Mouse (Mus musculus): ENCODE measurements around the gene Dner. TPM values are rescaled to one million over a fixed set of nuclear protein-coding genes. Genes with fewer than 3 reads are reported as not detected.

Dner gene
- total and polyA plus RNA-seq, 3 experiments: 0.16 TPM; not detected in 2

- Histone ChIP-seq H3K9me3 (replicated peaks) (peaks cover 59% of the 10 kb centered on the region), H3K4me3 (ENCODE audit: low read depth, low read length) (no peak within 1 kb of the TSS), H3K27me3 (ENCODE audit: insufficient read depth, low read length) (no peaks in the 10 kb centered on the region), H3K4me1 (ENCODE audit: insufficient read depth, low read depth, low read length) (no peaks in the 10 kb centered on the region), H3K36me3 (replicated peaks) (no peaks in the 10 kb centered on the region)
- TF ChIP-seq GATA2 (IDR thresholded peaks at IDR 0.05; ENCODE audit: borderline replicate concordance, low read depth, low read length): no peak
- TF ChIP-seq GATA1 (IDR thresholded peaks at IDR 0.05; ENCODE audit: borderline replicate concordance, low read length): no peak
- TF ChIP-seq CTCF (IDR thresholded peaks at IDR 0.05; ENCODE audit: low read depth, low read length): no peak
- TF ChIP-seq POLR2AphosphoS5 (IDR thresholded peaks at IDR 0.05; ENCODE audit: insufficient replicate concordance, low read depth, low read length): no peak
- no peak for TF ChIP-seq TAL1 (conservative IDR thresholded peaks at IDR 0.05; ENCODE audit: low read depth, low read length)
- no peak for DNase-seq (ENCODE audit: low spot score)
- no peak for ATAC-seq (ENCODE audit: extremely low read depth, insufficient number of reproducible peaks, low FRiP score, poor library complexity, severe bottlenecking)
Measured at GRCm38 (mm10) chr1:84363967-84364366, 332.1 kb downstream of the Dner start, which contains the start of gene Pid1. TSS of gene Pid1 (minus strand) at chr1:84364180.

GRCm38 (mm10) chr1:84362709-84363617 is 333.1 kb downstream of the Dner start:
- no peak overlapping the region for H3K4me3 ChIP-seq (ENCODE audit: low read depth, low read length)
- DNase-seq (ENCODE audit: low spot score): no peak
- H3K27me3 ChIP-seq (ENCODE audit: insufficient read depth, low read length): no peaks in the 10 kb centered on the region
- H3K36me3 ChIP-seq (replicated peaks): no peaks in the 10 kb centered on the region
- no peak for TF ChIP-seq CTCF (IDR thresholded peaks at IDR 0.05; ENCODE audit: low read depth, low read length)
- no peak for TF ChIP-seq GATA1 (IDR thresholded peaks at IDR 0.05; ENCODE audit: borderline replicate concordance, low read length)
- TF ChIP-seq POLR2AphosphoS5 (IDR thresholded peaks at IDR 0.05; ENCODE audit: insufficient replicate concordance, low read depth, low read length): no peak
- TF ChIP-seq TAL1 (conservative IDR thresholded peaks at IDR 0.05; ENCODE audit: low read depth, low read length): no peak
- no peak for TF ChIP-seq GATA2 (IDR thresholded peaks at IDR 0.05; ENCODE audit: borderline replicate concordance, low read depth, low read length)
- H3K9me3 ChIP-seq (replicated peaks): peaks cover 61% of the 10 kb centered on the region
- ATAC-seq (ENCODE audit: extremely low read depth, insufficient number of reproducible peaks, low FRiP score, poor library complexity, severe bottlenecking): no peak
- no peaks in the 10 kb centered on the region for H3K4me1 ChIP-seq (ENCODE audit: insufficient read depth, low read depth, low read length)

GRCm38 (mm10) chr1:84362209-84362608 is 333.8 kb downstream of the Dner start:
- DNase-seq (ENCODE audit: low spot score) (no peak), ATAC-seq (ENCODE audit: extremely low read depth, insufficient number of reproducible peaks, low FRiP score, poor library complexity, severe bottlenecking) (no peak)
- Histone ChIP-seq H3K4me3 (ENCODE audit: low read depth, low read length) (no peak overlapping the region), H3K9me3 (replicated peaks) (peaks cover 56% of the 10 kb centered on the region), H3K4me1 (ENCODE audit: insufficient read depth, low read depth, low read length) (no peaks in the 10 kb centered on the region), H3K36me3 (replicated peaks) (no peaks in the 10 kb centered on the region), H3K27me3 (ENCODE audit: insufficient read depth, low read length) (no peaks in the 10 kb centered on the region)
- no peak for TF ChIP-seq GATA1 (IDR thresholded peaks at IDR 0.05; ENCODE audit: borderline replicate concordance, low read length)
- TF ChIP-seq CTCF (IDR thresholded peaks at IDR 0.05; ENCODE audit: low read depth, low read length): no peak
- no peak for TF ChIP-seq GATA2 (IDR thresholded peaks at IDR 0.05; ENCODE audit: borderline replicate concordance, low read depth, low read length)
- TF ChIP-seq POLR2AphosphoS5 (IDR thresholded peaks at IDR 0.05; ENCODE audit: insufficient replicate concordance, low read depth, low read length): no peak
- no peak for TF ChIP-seq TAL1 (conservative IDR thresholded peaks at IDR 0.05; ENCODE audit: low read depth, low read length)

- no peak for TF ChIP-seq CTCF (IDR thresholded peaks at IDR 0.05; ENCODE audit: low read depth, low read length)
- ATAC-seq (ENCODE audit: extremely low read depth, insufficient number of reproducible peaks, low FRiP score, poor library complexity, severe bottlenecking) (no peak), DNase-seq (ENCODE audit: low spot score) (no peak)
- H3K36me3 ChIP-seq (replicated peaks): no peaks in the 10 kb centered on the region
- no peaks in the 10 kb centered on the region for H3K27me3 ChIP-seq (ENCODE audit: insufficient read depth, low read length)
- H3K4me3 ChIP-seq (ENCODE audit: low read depth, low read length): no peak overlapping the region
- H3K9me3 ChIP-seq (replicated peaks): peaks cover 51% of the 10 kb centered on the region
- H3K4me1 ChIP-seq (ENCODE audit: insufficient read depth, low read depth, low read length): no peaks in the 10 kb centered on the region
Measured at GRCm38 (mm10) chr1:84361389-84361788, 334.6 kb downstream of the Dner start.

GRCm38 (mm10) chr1:84359611-84360500 is 336.2 kb downstream of the Dner start:
- DNase-seq (ENCODE audit: low spot score) (no peak), ATAC-seq (ENCODE audit: extremely low read depth, insufficient number of reproducible peaks, low FRiP score, poor library complexity, severe bottlenecking) (no peak)
- Histone ChIP-seq H3K4me3 (ENCODE audit: low read depth, low read length) (no peak overlapping the region), H3K9me3 (replicated peaks) (peaks cover 39% of the 10 kb centered on the region), H3K27me3 (ENCODE audit: insufficient read depth, low read length) (no peaks in the 10 kb centered on the region), H3K4me1 (ENCODE audit: insufficient read depth, low read depth, low read length) (no peaks in the 10 kb centered on the region), H3K36me3 (replicated peaks) (no peaks in the 10 kb centered on the region)
- TF ChIP-seq GATA2 (IDR thresholded peaks at IDR 0.05; ENCODE audit: borderline replicate concordance, low read depth, low read length) (no peak), POLR2AphosphoS5 (IDR thresholded peaks at IDR 0.05; ENCODE audit: insufficient replicate concordance, low read depth, low read length) (no peak), GATA1 (IDR thresholded peaks at IDR 0.05; ENCODE audit: borderline replicate concordance, low read length) (no peak), TAL1 (conservative IDR thresholded peaks at IDR 0.05; ENCODE audit: low read depth, low read length) (no peak), CTCF (IDR thresholded peaks at IDR 0.05; ENCODE audit: low read depth, low read length) (no peak)

- Histone ChIP-seq H3K4me3 (ENCODE audit: low read depth, low read length) (no peak overlapping the region), H3K36me3 (replicated peaks) (no peaks in the 10 kb centered on the region), H3K27me3 (ENCODE audit: insufficient read depth, low read length) (no peaks in the 10 kb centered on the region), H3K9me3 (replicated peaks) (peaks cover 34% of the 10 kb centered on the region), H3K4me1 (ENCODE audit: insufficient read depth, low read depth, low read length) (no peaks in the 10 kb centered on the region)
- ATAC-seq (ENCODE audit: extremely low read depth, insufficient number of reproducible peaks, low FRiP score, poor library complexity, severe bottlenecking): no peak
- TF ChIP-seq POLR2AphosphoS5 (IDR thresholded peaks at IDR 0.05; ENCODE audit: insufficient replicate concordance, low read depth, low read length) (no peak), GATA1 (IDR thresholded peaks at IDR 0.05; ENCODE audit: borderline replicate concordance, low read length) (no peak), CTCF (IDR thresholded peaks at IDR 0.05; ENCODE audit: low read depth, low read length) (no peak), GATA2 (IDR thresholded peaks at IDR 0.05; ENCODE audit: borderline replicate concordance, low read depth, low read length) (no peak), TAL1 (conservative IDR thresholded peaks at IDR 0.05; ENCODE audit: low read depth, low read length) (no peak)
- no peak for DNase-seq (ENCODE audit: low spot score)
Measured at GRCm38 (mm10) chr1:84357216-84357615, 338.8 kb downstream of the Dner start.

Measured in G1E (cell line).